Mouse (Mus musculus): ENCODE measurements around the gene Slc4a1.

DNA sequence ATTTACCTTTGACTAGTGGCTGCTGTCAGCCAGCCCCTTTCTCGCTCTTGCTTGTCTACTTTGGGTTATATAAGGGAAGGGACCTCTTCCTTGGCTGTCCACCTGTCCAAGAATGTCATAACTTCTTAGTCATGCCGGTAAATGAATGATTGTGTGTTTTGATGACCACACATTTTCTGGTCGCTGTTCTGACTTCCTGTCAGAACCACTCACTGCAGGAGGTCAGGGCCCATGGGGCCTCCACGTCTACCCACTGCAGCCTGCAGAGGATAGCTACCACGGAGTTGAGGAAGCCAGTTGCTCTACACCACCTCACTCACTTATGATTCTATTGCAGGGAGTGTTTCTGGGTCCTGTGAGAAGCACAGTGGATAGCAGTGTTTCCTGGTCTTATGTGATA lies 20.1 kb upstream of the Slc4a1 start:
- no peak for TF ChIP-seq CTCF (IDR thresholded peaks at IDR 0.05; ENCODE audit: low read depth, low read length)
- no peak for TF ChIP-seq GATA2 (IDR thresholded peaks at IDR 0.05; ENCODE audit: borderline replicate concordance, low read depth, low read length)
- TF ChIP-seq GATA1 (IDR thresholded peaks at IDR 0.05; ENCODE audit: borderline replicate concordance, low read length), result no peak
- no peak for TF ChIP-seq TAL1 (conservative IDR thresholded peaks at IDR 0.05; ENCODE audit: low read depth, low read length)
- no peak for TF ChIP-seq POLR2AphosphoS5 (IDR thresholded peaks at IDR 0.05; ENCODE audit: insufficient replicate concordance, low read depth, low read length)
